Mouse (Mus musculus) cerebellum, adult 9-10 months (tissue): ENCODE data around the gene Cstad.

Source experiments
- DNase-seq: peaks from one replicate; pipeline ENCODE4 v3.0.0; 2022

The Cstad gene

DNA sequence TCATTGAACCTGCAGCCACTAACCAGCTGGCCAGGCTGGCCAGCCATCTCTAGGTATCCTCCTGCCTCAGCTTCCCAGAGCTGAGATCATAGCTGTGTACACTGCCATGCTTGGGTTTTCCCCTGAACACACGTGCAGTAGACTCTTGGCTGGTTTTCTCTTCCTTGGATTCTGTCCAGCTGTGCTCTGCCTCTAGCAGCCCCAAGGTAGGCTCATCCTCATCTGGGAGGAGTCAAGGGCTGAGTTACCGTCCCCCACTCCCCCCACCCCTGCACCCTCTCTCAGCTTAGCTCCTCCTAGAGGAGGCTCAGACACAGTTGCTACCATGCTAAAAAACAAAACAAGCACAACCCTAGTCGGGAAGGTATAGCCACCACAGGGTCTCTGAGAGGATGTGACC is 4.8 kb downstream of the Cstad start:
- DNase-seq: no peak

DNA sequence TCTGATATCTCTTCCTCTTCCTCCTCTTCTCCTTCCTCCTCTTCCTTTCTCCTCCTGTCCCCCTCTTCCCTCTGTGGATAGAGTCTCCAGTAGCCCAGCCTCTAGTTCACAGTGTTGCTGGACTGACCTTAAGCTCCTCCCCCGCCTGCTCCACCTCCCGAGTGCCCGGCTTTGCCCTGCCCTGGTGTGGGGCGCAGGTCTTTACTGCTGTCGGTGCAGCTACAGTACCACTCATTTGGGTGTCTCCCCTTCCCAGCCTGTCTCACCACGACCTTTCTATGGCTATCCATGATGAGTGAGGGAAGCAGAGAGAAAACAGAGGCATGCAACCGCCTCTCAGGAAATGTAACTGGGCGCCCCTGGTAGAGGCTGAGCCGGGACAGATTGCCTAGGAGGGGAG is 5.5 kb downstream of the Cstad start:
- DNase-seq: no peak

DNA sequence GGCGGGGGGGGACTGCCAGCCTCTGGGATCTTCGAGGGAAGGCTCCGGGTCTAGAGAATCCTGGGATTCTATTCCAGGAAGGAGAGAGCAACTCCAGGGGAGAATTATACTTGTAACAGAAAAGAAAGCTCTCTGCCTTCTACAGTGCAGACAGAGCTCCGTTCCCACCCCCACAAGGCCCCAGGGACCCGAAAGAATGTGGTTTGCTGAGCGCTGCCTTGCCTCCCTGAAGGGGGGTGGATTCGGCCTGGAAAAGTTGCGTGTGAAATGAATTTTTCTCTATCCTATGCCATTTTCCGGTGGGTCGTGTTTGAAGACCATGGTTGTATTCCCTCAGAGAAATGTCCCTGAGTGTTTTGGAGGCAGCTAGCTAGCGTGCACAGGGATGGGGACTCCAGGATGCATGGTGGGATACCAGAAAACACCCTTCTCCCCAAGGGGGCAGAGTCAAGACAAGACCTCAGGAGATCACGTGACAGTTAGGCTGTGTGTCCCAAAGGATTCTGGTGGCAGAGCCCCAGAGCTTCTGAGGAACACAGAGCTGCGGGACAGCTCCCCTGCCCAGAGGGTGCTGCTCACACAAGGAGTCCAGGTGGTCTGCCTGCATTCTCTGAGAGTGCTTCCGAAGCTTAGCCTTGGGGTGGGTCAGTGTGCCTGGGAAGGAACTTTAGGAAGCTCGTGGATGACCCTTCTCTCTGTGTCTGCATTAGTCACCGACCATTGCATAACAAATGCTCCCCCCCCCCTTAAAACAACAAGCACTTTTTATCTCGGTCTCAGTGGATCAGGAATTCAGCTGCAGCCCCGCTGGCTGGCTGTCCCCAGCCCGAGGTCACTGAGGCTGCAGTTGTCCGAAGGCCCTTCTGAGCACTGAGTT is 6.4 kb downstream of the Cstad start:
- no peak for DNase-seq

DNA sequence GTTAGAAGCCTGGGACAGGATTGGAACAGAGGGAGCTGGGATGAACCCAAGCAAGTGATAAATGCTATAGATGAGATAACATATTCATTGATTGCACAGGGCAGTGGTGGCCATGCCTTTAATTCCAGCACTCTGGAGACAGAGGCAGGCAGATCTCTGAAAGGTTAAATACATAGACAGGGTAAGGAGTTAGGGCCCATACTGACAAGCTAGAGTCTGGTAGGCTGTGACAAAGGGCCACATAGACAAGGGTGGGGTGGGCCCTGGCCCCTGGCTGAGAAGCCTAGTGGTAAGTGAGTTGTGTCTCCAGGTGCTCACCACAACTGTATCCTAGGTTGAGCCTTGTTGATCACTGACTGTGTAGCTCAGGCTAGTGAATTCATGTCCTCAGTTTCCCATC is 7.6 kb downstream of the Cstad start:
- no peak for DNase-seq

DNA sequence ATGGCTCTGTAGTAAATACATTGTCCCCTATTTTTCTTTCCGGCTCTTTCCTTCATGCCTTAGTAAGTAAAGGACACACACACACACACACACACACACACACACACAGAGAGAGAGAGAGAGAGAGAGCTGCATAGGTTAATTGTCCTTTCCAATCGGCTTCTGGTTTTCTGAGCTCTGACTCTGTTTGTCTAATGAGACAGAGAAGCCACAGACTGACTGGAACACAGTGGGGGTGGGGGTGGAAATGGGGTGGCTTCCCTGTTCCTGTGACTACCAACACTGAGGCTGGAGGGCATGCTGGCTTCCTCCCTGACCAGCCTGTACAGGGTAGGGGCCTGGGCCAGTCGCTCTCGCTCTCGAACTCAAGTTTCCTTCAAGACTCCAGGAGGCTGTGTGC is 8.9 kb downstream of the Cstad start:
- DNase-seq: no peak

DNA sequence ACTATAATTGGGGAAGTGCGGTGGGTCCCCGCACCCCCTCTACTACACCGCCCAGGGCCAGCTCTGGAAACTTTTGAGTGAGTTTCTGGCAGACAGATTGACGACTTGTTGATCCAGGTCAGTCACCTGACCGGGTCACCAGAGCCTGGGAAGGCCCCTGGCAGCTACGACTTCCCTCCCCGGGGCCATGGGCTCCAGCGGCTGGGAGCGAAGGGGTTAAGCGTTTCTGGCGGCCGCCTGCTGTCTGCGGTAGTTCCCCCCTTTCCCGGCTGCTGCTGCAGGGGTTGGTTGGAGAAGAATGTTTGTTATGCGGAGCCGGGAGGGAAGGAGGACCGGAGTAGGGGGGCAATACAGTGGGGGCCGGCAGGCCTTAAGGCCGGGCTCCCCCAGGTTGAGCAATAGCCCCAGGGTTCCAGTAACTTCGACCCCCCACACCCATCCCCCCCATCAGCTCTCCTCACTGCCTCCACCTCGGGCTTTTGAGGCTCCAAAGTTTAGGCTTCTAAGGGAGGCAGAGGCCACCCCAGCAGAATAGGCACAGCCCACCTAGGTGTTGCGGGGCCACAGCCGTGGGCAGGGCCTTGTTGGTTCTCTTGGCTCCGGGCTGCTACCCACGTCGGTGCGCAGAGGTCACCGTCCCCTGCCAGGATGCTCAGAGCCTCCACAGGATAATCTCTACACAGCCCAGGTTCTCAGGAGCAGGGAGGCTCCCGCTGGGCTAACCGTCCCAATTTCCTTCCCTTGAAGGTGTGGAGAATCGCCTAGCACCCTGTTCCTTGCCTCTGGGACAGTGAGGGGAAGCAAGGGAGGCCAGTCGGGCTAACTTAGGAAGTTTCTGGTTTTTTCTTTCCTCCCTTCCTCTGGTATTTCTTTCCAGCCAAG is 10.3 kb downstream of the Cstad start:
- DNase-seq: no peak

DNA sequence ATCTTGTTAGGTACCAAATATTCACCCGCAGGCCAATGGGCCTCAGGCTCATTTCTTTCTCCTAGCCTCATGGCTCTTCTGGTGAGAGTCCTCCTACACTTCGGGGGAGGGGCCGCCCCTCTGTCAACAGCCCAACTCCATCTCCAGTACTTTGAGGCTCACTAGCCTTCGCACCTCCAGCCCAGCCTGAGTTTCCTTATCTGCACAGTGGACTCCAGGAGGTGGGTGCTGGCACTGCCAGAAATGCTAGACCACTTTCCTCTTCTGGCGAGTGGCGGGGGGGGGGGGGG is 10.9 kb downstream of the Cstad start:
- DNase-seq: no peak

DNA sequence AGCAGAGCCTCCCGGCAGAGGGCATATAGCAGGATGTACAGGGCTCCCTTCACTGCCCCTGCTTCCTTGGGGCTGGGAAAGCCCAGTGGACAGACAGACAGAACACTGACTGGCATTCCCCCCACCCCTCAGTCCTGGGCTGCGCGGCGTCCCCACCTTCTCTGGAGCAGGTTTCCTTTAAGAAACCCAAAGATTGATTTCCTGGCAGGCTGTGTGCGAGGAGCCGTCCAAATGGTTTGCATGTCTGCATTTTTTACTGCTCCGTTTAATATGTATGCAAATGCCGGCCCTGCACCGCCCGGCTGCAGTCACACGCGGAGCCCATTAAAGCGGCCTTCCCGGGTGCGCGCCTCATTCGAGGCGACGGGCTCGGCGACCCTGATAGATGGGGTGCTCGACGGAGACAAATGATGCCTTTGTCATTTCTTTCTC is 11.8 kb downstream of the Cstad start:
- DNase-seq: no peak

DNA sequence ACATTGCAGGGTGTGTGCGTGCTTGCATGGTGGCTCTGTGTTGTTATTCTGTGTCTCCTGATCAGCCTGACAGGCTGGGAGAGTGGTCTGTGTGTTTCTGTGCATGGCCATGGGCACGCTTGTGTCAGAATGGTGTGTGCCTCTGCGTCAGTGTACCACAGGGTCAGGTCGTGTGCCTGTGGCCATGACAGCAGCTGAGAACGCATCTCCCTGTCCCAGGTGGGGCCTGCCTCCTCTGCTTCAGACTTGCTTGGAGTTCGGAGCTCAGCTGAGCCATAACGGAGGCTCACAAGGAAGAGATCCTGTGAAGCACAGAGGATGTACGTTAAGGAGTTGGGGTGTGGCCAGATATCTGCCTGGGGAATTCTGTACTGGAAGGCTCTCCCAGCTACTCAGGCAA is 13.1 kb downstream of the Cstad start:
- no peak for DNase-seq

DNA sequence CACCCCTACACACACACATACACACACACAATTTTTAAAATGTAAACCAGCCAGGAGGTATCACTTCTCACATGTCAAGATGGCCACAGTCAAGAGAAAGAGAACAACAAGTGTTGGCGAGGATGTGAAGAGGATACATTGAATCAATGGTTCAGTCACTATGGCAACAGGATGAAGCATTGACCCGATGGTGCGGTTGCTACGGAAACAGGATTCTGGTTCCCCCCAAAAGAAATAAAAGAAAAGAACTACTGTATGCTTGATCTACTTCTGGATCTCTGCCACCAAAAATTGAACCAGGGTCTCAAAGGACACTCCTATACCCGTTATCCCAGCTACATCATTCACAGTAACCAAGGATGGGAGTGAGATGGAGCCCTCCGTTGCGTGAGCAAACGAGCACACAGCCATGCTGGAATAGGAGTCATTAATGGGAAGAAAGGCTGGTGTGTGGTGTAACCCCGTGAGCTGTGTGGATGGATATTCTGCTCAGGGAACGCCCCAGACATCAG is 13.9 kb downstream of the Cstad start:
- no peak for DNase-seq

DNA sequence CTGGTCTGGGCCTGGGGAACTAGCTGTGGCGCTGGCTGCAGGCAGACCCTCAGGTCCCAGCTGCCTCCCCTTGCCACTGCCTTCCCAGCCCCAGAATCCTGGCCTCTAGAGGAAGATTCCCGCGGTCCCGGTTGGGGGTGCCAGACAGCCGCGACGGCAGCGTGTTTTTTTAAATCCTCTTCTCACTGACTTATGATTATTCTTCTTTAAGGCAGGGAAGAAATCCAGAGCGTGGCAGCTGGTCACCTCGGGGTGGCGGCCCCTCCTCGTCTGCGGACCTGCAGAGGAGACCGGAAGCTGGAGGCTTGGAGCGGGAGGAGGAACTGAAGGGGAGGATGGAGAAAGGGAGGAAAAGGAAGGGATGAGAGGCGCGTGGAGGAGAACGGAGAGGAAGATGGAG is 18.7 kb downstream of the Cstad start:
- DNase-seq: peak; percentile 69

DNA sequence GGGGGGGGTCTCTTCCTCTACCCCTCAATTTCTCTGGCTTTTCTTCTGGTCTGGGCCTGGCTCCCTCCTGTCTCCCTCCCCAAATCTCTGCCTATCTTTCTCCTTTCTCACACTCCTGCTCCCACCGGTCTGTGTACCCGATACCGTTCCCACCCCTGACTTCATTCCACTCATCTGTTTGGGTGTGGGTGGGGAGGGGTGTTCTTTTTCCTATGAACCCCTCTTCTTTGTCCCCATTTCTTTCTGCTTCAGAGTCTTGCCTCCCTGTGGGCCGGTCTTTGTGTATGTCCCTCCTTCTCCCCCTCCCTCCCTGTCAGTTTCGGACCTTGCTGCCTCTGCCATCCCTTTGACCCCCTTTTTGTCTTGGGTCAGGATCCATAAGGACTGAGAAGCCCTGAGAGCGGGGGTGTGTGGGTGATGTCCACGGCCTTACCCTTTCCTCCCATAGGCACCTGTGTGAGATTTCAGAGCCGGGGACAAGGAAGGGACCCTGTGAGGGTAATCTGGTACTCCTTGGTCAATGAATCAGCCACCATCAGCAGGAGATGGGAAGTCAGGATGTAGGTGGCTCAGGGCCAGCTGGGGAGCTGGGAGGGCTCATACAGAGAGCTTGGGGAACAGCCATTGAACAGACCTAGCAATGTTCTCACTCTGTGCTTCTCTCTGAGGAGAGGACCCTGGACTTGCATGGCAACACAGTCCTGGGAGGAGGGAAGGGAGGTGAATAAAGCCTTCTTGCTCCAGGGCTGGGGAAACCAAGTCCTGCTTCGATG is 19.5 kb downstream of the Cstad start:
- no peak for DNase-seq

DNA sequence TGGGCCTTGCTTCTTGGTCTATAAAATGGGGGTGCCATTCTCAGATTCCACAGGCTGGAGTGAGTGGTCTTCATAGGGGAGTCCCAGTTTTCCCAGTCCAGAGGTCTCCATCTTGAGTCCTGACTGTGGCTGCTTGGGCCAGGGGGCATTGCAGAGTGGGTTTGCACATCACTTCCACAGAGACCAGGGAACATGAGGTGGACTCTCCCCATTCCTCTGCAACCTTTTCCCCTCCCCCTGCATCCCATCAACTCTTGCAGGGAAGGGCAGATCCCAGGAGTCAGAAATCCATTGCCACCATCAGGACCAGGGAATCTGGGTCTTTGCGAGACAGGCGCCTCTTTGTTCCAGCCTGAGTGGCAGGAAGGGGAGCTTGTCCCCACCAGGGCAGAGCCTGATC is 21.0 kb downstream of the Cstad start:
- DNase-seq: no peak

DNA sequence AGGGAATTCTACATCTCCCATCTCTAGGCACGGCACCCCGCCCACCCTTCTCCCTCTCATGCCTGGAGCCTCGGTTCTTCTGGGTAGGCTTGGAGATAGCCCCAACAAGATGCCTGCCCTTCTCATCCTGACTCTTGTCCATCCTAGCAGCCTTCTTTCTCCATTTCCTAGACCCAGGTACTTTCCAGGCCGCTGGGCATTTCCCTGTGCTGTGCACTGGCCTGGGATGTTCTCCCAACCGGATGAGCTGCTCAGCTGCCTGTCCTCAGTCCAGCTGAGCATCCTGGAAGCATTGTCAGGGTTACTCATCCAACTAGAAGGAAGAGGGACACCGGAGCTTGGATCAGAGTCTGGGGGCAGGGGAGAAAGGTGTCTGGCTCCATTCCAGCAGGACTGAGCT is 21.6 kb downstream of the Cstad start:
- no peak for DNase-seq

DNA sequence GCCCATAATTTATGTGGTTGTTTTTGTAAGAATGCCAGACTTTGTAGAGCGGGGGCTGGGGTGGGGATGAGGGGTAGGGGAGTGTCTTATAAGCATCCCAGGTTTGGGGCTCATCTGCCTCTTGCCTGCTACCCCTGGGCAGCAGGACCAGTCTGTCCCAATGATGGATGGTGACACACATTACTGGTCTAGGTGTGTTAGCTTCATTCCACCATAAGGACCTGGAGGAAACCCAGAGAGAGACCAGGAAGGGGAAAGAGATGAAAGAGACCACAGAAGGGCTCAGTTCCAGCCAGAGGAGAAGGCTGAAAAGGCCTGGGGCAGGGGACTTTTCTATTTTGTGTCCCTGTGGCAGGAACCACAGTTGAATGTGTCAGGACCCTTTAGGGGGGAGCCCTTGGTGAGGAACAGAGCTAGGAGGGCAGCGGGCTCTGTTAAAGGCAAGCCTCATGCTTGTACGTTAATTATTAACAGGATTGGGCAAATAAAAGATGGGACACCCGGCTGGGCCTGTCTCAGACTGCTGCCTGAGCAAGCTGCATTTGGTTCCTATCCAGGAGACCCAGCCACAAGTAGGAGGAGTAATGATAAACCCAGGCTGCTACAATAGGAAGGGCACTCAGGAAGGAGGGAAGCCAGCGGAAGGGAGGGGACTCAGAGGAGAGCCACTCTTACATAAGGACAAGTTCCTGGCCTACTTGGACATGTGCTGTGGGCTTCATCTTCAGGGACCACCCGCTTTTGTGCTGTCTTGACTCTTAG is 23.8 kb downstream of the Cstad start:
- no peak for DNase-seq

DNA sequence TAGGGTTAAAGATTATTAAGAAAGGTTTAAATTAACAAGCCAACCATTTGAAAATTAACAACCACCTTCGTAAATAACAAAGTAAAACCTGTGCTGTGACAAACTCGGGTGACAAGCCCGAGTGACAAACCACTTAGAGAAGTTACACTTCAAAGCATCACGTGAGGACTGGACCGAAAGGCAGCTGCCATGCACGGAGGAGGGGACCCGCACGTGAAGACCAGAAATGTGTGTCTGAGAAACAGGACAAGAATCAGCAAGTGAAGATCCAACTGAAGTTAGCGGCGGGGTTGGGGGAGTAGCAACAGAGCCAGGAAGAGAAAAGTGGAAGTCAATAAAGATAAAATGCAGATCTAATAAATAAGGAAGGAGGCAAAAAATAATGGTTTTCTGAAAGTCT is 29.0 kb downstream of the Cstad start:
- no peak for DNase-seq

DNA sequence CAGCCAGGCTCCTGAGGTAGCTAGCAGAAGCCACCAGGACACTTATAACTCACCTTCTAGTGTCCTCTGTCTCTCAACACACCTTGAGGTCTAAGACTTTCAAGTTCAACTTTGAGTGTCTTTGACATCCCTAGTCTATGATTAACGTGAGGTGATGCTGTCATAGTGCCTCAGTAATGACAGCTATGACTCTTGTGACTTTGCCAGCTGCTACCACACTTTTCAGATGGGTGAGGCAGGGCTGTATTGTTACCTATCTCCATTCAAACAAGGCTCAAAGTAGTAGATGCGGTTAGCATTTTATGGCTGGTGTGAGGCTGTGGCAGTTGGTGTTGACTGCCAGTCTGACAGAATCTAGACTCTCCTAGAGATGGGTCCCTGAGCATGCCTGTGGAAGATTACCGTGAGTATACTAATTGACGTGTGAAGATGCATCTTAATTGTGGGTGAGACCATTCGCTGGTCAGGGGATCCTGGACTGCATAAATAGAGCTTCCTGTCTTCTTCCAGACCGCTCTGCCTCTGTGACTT is 30.5 kb downstream of the Cstad start:
- no peak for DNase-seq

DNA sequence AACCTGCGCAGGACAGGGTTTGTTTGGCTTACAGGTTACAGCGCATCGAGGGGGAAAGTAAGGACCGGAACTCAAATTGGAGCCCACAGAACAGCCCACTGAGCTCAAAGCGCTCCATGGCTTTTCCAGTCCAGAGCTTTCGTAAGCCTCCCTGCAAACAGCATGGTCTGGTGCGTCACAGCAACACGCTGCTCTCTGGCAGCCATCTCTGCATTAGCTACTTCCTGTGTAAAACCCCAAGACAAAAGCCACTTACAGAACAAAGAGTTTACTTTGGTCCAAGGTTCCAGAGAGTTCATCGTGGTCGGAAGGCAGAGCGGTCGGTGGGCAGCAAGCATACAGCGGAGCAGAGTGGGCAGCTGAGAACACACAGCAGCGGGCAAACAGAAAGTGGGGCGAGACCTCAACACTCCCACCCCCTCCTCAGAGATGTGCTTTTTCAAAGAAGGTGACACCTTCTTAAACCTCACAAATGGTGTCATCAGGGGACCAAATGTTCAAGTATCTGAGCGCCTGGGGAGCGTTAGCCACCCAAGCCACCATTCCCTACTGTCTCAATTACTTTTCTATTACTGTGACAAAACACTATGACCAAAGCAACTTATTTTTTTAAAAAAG is 31.3 kb downstream of the Cstad start:
- no peak for DNase-seq

DNA sequence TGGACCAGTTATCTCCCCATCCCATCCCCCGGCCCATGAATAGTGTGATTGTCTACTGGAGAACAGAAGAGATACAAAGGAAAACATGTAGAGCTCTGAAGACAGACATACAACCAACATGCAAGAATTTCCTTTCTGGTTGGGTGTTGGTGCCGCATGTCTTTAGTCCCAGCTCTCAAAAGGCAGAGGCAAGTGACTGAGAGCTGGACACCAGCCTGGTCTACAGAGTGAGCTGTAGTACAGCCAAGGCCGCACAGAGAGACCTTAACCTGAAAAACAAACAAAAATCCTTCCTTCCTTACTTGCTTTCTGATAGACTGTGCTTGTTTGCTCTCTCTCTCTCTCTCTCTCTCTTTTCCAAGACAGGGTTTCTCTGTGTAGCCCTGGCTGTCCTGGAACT is 32.5 kb downstream of the Cstad start:
- no peak for DNase-seq

DNA sequence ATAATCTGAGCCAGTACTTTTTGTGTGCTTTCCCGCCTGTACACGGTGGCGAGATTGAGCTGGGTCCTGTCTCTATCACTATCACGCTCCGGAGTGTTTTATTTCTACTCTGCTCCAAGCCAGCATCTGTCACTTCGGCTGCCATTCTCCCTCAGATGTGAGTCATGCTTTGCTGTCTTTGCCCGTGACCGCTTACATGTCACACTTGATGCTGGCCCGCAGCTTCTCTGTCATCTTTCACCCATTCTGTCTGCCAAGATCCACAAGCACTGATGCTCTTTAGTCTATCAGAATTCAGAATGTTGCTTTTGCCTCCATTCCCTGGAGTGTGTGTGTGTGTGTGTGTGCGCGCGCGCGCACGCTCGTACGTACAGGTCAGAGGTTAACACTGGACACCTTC is 33.5 kb downstream of the Cstad start:
- no peak for DNase-seq

DNA sequence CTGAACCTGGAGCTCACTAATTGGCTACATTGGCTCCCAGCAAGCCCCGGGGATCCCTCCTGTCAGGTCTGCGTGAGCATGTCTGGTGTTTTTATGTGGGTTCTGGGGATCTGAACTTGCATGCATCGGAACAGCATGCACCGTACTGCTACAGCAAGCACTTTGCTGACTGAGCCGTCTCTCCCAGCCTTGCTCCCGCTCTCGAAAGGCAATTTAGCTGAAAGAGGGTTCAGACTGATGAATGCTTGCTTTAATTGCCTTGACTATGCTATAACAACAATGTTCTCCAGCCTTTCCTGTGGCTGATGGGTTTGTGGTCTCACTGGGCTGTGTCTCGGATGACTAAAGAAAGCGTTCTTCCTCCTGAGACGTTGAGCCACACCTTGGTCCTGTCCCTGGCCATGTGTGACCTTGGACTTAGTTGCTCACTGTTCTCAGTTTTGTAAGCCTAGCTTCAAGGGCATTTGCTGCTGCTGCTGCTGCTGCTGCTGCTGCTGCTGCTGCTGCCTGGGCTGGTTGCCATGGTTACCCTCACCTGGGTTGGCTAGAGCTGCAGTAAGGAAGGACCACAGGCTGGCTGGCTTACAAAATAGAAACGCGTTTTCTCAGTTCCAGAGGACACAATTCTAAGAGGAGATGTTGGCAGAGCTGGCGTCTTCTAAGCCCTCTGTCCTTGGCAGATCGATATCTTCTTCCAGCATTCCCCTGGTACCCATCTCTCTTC is 34.4 kb downstream of the Cstad start:
- no peak for DNase-seq
